Mouse (Mus musculus): ENCODE results near the gene Gm8764. TPM values are rescaled to one million over a fixed set of nuclear protein-coding genes. Genes with fewer than 3 reads are reported as not detected.
"Not testable (repeated sequence)": the region's sequence is repeated elsewhere in the genome, so short reads cannot be mapped to it uniquely, and the experiment has no call there.

The Gm8764 gene
- not detected in 2 replicates for polyA plus RNA-seq (2014; fragmentation: Nextera tagmentation; extraction: Ambion mirVana)

DNA sequence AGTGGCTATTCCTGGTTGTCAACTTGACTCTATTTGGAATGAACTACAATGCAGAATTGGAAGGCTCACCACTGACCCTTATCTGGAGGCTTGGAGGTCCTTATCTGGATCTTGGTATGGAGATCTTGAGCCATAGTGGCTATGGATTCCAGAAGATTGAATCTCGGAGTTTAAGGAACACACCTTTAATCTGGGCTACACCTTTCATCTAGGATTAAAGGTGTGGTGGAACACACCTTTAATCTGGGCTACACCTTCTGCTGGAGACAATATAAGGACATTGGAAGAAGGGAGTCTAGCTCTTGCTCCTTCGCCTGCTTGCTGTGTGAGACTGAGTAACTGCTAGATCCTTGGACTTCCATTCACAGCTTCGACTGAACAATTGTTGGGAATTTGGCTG, at the start of gene Gm8764:
TSS of gene Gm8764 (plus strand) at position 301 of the 400 bp plus-strand sequence.
- H3K4me1 ChIP-seq (replicated peaks; ENCODE audit: control insufficient read depth, insufficient read depth, low read length); H3K4me3 ChIP-seq (ENCODE audit: low read depth, low read length); H3K9ac ChIP-seq (ENCODE audit: low read length); H3K4me2 ChIP-seq (ENCODE audit: low read length); H3K9me3 ChIP-seq (ENCODE audit: control insufficient read depth, low read length); DNase-seq (ENCODE audit: low spot score); H3K27me3 ChIP-seq (replicated peaks; ENCODE audit: control insufficient read depth, insufficient read depth, low read length); ATAC-seq (replicated peaks; ENCODE audit: low FRiP score, low TSS enrichment, low read depth); H3K27ac ChIP-seq (ENCODE audit: low read depth); H3K36me3 ChIP-seq (ENCODE audit: control insufficient read depth, insufficient read depth, low read length): not testable (repeated sequence)
- WGBS = no CpG with 5 or more reads among the region's 3 CpGs

- Histone ChIP-seq H3K4me2 (ENCODE audit: low read length) (no peak overlapping the region), H3K4me3 (ENCODE audit: low read depth, low read length) (no peak overlapping the region), H3K9ac (ENCODE audit: low read length) (no peak overlapping the region), H3K4me1 (replicated peaks; ENCODE audit: control insufficient read depth, insufficient read depth, low read length) (no peaks in the 10 kb centered on the region), H3K27me3 (replicated peaks; ENCODE audit: control insufficient read depth, insufficient read depth, low read length) (no peaks in the 10 kb centered on the region), H3K36me3 (ENCODE audit: control insufficient read depth, insufficient read depth, low read length) (no peaks in the 10 kb centered on the region), H3K9me3 (ENCODE audit: control insufficient read depth, low read length) (no peaks in the 10 kb centered on the region), H3K27ac (ENCODE audit: low read depth) (no peak overlapping the region)
- DNase-seq (ENCODE audit: low spot score) (no peak), ATAC-seq (replicated peaks; ENCODE audit: low FRiP score, low TSS enrichment, low read depth) (no peak)
- 71% methylated on average over 3 of the region's 3 CpGs for WGBS
Observed at GRCm38 (mm10) chr10:104110044-104110443, 49.8 kb upstream of the Gm8764 start.

GRCm38 (mm10) chr10:104118312-104118711, 41.5 kb upstream of the Gm8764 start:
- no peaks in the 10 kb centered on the region for H3K4me1 ChIP-seq (replicated peaks; ENCODE audit: control insufficient read depth, insufficient read depth, low read length)
- 67% methylated on average over 2 of the region's 2 CpGs for WGBS
- no peak overlapping the region for H3K27ac ChIP-seq (ENCODE audit: low read depth)
- no peak overlapping the region for H3K4me3 ChIP-seq (ENCODE audit: low read depth, low read length)
- H3K9me3 ChIP-seq (ENCODE audit: control insufficient read depth, low read length) = no peaks in the 10 kb centered on the region
- DNase-seq (ENCODE audit: low spot score) = no peak
- H3K36me3 ChIP-seq (ENCODE audit: control insufficient read depth, insufficient read depth, low read length) = no peaks in the 10 kb centered on the region
- H3K9ac ChIP-seq (ENCODE audit: low read length) = no peak overlapping the region
- no peak overlapping the region for H3K4me2 ChIP-seq (ENCODE audit: low read length)
- no peaks in the 10 kb centered on the region for H3K27me3 ChIP-seq (replicated peaks; ENCODE audit: control insufficient read depth, insufficient read depth, low read length)
- ATAC-seq (replicated peaks; ENCODE audit: low FRiP score, low TSS enrichment, low read depth) = no peak

- H3K27ac ChIP-seq (ENCODE audit: low read depth); H3K36me3 ChIP-seq (ENCODE audit: control insufficient read depth, insufficient read depth, low read length); H3K9me3 ChIP-seq (ENCODE audit: control insufficient read depth, low read length); ATAC-seq (replicated peaks; ENCODE audit: low FRiP score, low TSS enrichment, low read depth); H3K4me1 ChIP-seq (replicated peaks; ENCODE audit: control insufficient read depth, insufficient read depth, low read length); DNase-seq (ENCODE audit: low spot score); H3K9ac ChIP-seq (ENCODE audit: low read length); H3K4me3 ChIP-seq (ENCODE audit: low read depth, low read length); H3K27me3 ChIP-seq (replicated peaks; ENCODE audit: control insufficient read depth, insufficient read depth, low read length); H3K4me2 ChIP-seq (ENCODE audit: low read length): not testable (repeated sequence)
- WGBS = no CpG with 5 or more reads among the region's 3 CpGs
Observed at GRCm38 (mm10) chr10:104142687-104143086, 17.1 kb upstream of the Gm8764 start, which contains the start of gene Gm21293. Gene Gm21293, plus strand, starts transcription at chr10:104142987.

GRCm38 (mm10) chr10:104151197-104151596, 8.6 kb upstream of the Gm8764 start, which contains the start of gene Gm6763:
Gene Gm6763, plus strand, starts transcription at chr10:104151497.
- not testable (repeated sequence) for H3K36me3 ChIP-seq (ENCODE audit: control insufficient read depth, insufficient read depth, low read length); H3K9ac ChIP-seq (ENCODE audit: low read length); DNase-seq (ENCODE audit: low spot score); H3K4me3 ChIP-seq (ENCODE audit: low read depth, low read length); H3K4me1 ChIP-seq (replicated peaks; ENCODE audit: control insufficient read depth, insufficient read depth, low read length); H3K4me2 ChIP-seq (ENCODE audit: low read length); H3K27ac ChIP-seq (ENCODE audit: low read depth); H3K27me3 ChIP-seq (replicated peaks; ENCODE audit: control insufficient read depth, insufficient read depth, low read length); H3K9me3 ChIP-seq (ENCODE audit: control insufficient read depth, low read length); ATAC-seq (replicated peaks; ENCODE audit: low FRiP score, low TSS enrichment, low read depth)
- no CpG with 5 or more reads among the region's 3 CpGs for WGBS

DNA sequence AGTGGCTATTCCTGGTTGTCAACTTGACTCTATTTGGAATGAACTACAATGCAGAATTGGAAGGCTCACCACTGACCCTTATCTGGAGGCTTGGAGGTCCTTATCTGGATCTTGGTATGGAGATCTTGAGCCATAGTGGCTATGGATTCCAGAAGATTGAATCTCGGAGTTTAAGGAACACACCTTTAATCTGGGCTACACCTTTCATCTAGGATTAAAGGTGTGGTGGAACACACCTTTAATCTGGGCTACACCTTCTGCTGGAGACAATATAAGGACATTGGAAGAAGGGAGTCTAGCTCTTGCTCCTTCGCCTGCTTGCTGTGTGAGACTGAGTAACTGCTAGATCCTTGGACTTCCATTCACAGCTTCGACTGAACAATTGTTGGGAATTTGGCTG, 8.4 kb downstream of the Gm8764 start, which contains the start of gene Gm21304:
TSS of gene Gm21304 (plus strand) at position 301 of the 400 bp plus-strand sequence.
- WGBS = no CpG with 5 or more reads among the region's 3 CpGs
- H3K36me3 ChIP-seq (ENCODE audit: control insufficient read depth, insufficient read depth, low read length); ATAC-seq (replicated peaks; ENCODE audit: low FRiP score, low TSS enrichment, low read depth); H3K27me3 ChIP-seq (replicated peaks; ENCODE audit: control insufficient read depth, insufficient read depth, low read length); H3K9ac ChIP-seq (ENCODE audit: low read length); H3K4me1 ChIP-seq (replicated peaks; ENCODE audit: control insufficient read depth, insufficient read depth, low read length); DNase-seq (ENCODE audit: low spot score); H3K27ac ChIP-seq (ENCODE audit: low read depth); H3K9me3 ChIP-seq (ENCODE audit: control insufficient read depth, low read length); H3K4me3 ChIP-seq (ENCODE audit: low read depth, low read length); H3K4me2 ChIP-seq (ENCODE audit: low read length): not testable (repeated sequence)

DNA sequence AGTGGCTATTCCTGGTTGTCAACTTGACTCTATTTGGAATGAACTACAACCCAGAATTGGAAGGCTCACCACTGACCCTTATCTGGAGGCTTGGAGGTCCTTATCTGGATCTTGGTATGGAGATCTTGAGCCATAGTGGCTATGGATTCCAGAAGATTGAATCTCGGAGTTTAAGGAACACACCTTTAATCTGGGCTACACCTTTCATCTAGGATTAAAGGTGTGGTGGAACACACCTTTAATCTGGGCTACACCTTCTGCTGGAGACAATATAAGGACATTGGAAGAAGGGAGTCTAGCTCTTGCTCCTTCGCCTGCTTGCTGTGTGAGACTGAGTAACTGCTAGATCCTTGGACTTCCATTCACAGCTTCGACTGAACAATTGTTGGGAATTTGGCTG, 16.9 kb downstream of the Gm8764 start, which contains the start of gene Gm21312:
TSS of gene Gm21312 (plus strand) at position 301 of the 400 bp plus-strand sequence.
- ATAC-seq (replicated peaks; ENCODE audit: low FRiP score, low TSS enrichment, low read depth); H3K27ac ChIP-seq (ENCODE audit: low read depth); H3K9ac ChIP-seq (ENCODE audit: low read length); H3K36me3 ChIP-seq (ENCODE audit: control insufficient read depth, insufficient read depth, low read length); H3K4me2 ChIP-seq (ENCODE audit: low read length); H3K4me3 ChIP-seq (ENCODE audit: low read depth, low read length); DNase-seq (ENCODE audit: low spot score); H3K4me1 ChIP-seq (replicated peaks; ENCODE audit: control insufficient read depth, insufficient read depth, low read length); H3K27me3 ChIP-seq (replicated peaks; ENCODE audit: control insufficient read depth, insufficient read depth, low read length); H3K9me3 ChIP-seq (ENCODE audit: control insufficient read depth, low read length): not testable (repeated sequence)
- WGBS = no CpG with 5 or more reads among the region's 3 CpGs

- not testable (repeated sequence) for H3K4me2 ChIP-seq (ENCODE audit: low read length); H3K36me3 ChIP-seq (ENCODE audit: control insufficient read depth, insufficient read depth, low read length); ATAC-seq (replicated peaks; ENCODE audit: low FRiP score, low TSS enrichment, low read depth); H3K9ac ChIP-seq (ENCODE audit: low read length); H3K4me1 ChIP-seq (replicated peaks; ENCODE audit: control insufficient read depth, insufficient read depth, low read length); DNase-seq (ENCODE audit: low spot score); H3K27me3 ChIP-seq (replicated peaks; ENCODE audit: control insufficient read depth, insufficient read depth, low read length); H3K4me3 ChIP-seq (ENCODE audit: low read depth, low read length); H3K9me3 ChIP-seq (ENCODE audit: control insufficient read depth, low read length); H3K27ac ChIP-seq (ENCODE audit: low read depth)
- WGBS = no CpG with 5 or more reads among the region's 3 CpGs
Observed at GRCm38 (mm10) chr10:104185233-104185632, 25.4 kb downstream of the Gm8764 start, which contains the start of gene Gm20765. Gene Gm20765, plus strand, starts transcription at chr10:104185533.

DNA sequence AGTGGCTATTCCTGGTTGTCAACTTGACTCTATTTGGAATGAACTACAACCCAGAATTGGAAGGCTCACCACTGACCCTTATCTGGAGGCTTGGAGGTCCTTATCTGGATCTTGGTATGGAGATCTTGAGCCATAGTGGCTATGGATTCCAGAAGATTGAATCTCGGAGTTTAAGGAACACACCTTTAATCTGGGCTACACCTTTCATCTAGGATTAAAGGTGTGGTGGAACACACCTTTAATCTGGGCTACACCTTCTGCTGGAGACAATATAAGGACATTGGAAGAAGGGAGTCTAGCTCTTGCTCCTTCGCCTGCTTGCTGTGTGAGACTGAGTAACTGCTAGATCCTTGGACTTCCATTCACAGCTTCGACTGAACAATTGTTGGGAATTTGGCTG, 33.9 kb downstream of the Gm8764 start, which contains the start of gene Gm4340:
TSS of gene Gm4340 (plus strand) at position 301 of the 400 bp plus-strand sequence.
- not testable (repeated sequence) for H3K4me3 ChIP-seq (ENCODE audit: low read depth, low read length); ATAC-seq (replicated peaks; ENCODE audit: low FRiP score, low TSS enrichment, low read depth); H3K9ac ChIP-seq (ENCODE audit: low read length); H3K27ac ChIP-seq (ENCODE audit: low read depth); H3K9me3 ChIP-seq (ENCODE audit: control insufficient read depth, low read length); H3K4me1 ChIP-seq (replicated peaks; ENCODE audit: control insufficient read depth, insufficient read depth, low read length); H3K4me2 ChIP-seq (ENCODE audit: low read length); H3K27me3 ChIP-seq (replicated peaks; ENCODE audit: control insufficient read depth, insufficient read depth, low read length); H3K36me3 ChIP-seq (ENCODE audit: control insufficient read depth, insufficient read depth, low read length); DNase-seq (ENCODE audit: low spot score)
- WGBS = no CpG with 5 or more reads among the region's 3 CpGs

All from intestine, embryonic 14.5 days (tissue).